Mouse (Mus musculus) E14TG2a.4 (cell line): ENCODE results near the gene Ndufb4.

Experiments
- CTCF ChIP-seq: conservative IDR thresholded peaks from 2 replicates; pipeline ENCODE4 v1.5.1; 2014; ENCODE audit warnings: low read length
- NANOG ChIP-seq: IDR thresholded peaks from 2 replicates; pipeline ENCODE4 v1.6.1; 2014; ENCODE audit warnings: borderline replicate concordance, low read length, mixed read lengths

DNA sequence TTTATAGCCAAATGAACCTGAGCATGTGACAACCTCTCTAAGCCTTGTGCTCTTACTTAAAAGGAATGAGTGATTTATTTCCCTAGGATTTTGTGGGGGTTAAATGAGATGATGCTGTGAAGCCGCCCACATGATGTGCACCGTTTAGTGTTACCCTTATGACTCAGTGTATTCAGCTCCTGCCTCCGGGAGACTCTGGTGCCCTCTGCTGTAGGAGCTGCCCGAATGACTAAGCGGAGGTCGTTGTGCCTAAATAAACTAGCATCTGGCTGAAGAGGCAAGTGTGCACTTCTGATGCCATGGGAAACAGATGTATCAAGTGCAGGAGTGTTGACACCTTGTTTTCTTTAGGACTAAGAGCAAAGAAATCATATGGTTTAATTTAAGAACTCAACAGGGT lies 18.1 kb downstream of the Ndufb4 start:
- TF ChIP-seq CTCF (no peak; the same call in 1 of the 2 replicates), NANOG (no peak)
